Mouse (Mus musculus) small intestine, adult 2 months (tissue): ENCODE results near the gene Dhrs1.

Experiments
- CTCF ChIP-seq: fragments of 200-500 bp; IDR thresholded peaks from 2 replicates; pipeline ENCODE4 v1.5.1; 2012; ENCODE audit warnings: low read depth, mild to moderate bottlenecking, control low read depth, inconsistent platforms, low read length, moderate library complexity, mixed read lengths; ENCODE audit not compliant: insufficient replicate concordance, insufficient read length; ENCODE audit errors: extremely low read depth
- POLR2A ChIP-seq: fragments of 200-500 bp; IDR thresholded peaks from 2 replicates; pipeline ENCODE4 v1.6.1; 2012; ENCODE audit warnings: low read depth, mild to moderate bottlenecking, control low read depth, inconsistent platforms, low read length, moderate library complexity

GRCm38 (mm10) chr14:55777176-55777575, 31.7 kb upstream of the Dhrs1 start:
- TF ChIP-seq POLR2A (no peak), CTCF (no peak)
